Mouse (Mus musculus) olfactory bulb, adult 2 months (tissue): Measurements from ENCODE around the gene Crybg1.

ENCODE experiments used
- CTCF ChIP-seq: fragments of 200-500 bp; IDR thresholded peaks from 2 replicates; pipeline ENCODE4 v1.5.1; 2012; ENCODE audit warnings: low read depth, mild to moderate bottlenecking, low read length, moderate library complexity; ENCODE audit not compliant: insufficient read depth
- POLR2A ChIP-seq: fragments of 200-500 bp; IDR thresholded peaks from 2 replicates; pipeline ENCODE4 v1.6.1; 2012; ENCODE audit warnings: mild to moderate bottlenecking, low read depth, low read length, moderate library complexity; ENCODE audit not compliant: insufficient read depth

DNA sequence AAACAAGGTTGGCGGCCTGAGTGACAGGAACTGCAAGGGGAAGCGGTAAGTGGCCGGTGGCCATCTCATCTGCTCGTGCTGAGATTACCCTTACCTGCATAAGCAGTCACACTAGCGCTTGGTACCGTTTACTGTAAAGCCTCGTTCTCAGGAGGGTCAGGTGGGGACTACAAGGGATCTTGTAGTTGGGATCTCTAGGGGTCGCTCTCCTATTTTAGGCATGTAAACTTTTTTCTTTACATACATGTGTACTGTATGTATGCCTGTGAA is 237.8 kb downstream of the Crybg1 start:
- TF ChIP-seq CTCF (no peak), POLR2A (no peak)
